Mouse (Mus musculus) embryo, embryonic 11.5 days (tissue): ENCODE measurements around the gene Tmem63a.
"Not testable (repeated sequence)": the region's sequence is repeated elsewhere in the genome, so short reads cannot be mapped to it uniquely, and the experiment has no call there.

ENCODE experiments used
- DNase-seq: peaks from one replicate; pipeline ENCODE4 v3.0.0-alpha.2; 2012; ENCODE audit warnings: low read depth, low spot score

Gene Tmem63a

DNA sequence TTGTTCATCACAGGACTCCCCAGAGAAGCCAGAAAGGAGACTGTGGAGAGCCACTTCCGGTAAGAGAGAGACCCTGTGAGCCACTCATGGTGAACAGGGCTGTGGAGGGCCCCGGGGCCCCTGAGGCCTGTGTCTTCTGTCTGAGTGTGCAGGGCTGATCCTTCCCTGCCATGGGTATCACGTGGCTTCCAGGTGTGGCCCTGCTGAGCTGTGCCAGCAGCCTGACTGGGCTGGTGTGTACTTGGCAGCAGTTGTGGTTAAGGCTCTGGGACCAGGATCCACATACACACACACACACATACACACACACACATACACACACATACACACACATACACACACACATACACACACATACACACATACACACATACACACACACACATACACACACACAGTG is 15.8 kb downstream of the Tmem63a start:
- no peak for DNase-seq

DNA sequence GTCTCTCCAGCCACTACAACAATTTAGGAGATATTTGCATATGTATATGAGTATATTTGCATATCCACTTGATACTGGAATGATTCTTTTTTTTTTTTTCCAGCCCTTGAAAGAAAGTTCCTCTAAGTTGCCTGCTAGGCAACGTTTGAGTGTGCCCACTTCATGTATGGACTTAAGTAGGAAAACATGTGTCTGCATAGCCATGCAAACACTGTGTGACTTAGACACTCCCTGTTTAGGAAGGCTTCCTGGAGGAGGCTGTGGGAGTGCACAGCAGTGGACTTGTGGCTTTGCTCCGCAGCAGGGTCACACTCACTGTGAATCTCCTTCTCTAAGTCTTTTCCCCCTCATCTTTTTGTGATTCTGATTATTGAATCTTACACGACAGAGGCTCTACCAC is 16.7 kb downstream of the Tmem63a start:
- no peak for DNase-seq

DNA sequence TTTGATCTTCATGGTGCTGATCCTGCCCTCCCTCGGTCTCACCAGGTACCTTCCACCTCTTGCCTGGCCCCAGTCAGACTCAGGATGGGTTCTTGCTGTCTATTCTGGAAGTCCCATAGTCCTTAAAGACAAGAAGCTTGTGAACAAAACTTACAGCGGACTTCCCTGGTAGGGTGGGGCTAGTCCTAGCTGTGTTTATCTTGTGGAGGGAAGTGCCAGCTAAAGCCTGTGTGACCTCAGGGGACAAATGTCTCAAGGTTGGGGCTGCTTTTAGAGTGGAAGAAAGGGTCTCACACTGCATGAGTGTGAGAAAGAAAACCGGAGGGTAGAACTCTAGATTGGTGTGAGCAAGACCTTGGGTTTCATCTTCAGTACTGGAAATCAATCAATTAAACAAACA is 23.6 kb downstream of the Tmem63a start:
- DNase-seq = no peak

DNA sequence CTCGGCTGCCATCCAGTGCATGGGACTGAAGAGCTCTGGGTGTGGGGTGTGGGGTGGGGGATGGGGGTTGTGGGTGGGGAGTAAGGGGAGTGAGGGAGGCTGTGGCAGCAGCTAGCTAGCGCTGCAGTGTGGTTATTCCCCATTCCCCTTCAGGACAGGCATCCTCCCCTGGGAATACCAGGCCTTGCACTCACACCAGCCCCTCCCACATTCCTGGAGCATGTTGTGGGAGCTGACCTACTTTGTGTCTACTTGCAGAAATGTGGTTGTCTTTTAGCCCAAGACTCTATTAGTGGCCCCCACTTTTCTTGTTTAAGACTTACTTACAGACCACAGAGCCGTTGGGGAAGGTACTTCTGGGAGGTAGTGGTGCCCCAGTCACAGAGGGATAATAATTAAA is 24.4 kb downstream of the Tmem63a start:
- no peak for DNase-seq

DNA sequence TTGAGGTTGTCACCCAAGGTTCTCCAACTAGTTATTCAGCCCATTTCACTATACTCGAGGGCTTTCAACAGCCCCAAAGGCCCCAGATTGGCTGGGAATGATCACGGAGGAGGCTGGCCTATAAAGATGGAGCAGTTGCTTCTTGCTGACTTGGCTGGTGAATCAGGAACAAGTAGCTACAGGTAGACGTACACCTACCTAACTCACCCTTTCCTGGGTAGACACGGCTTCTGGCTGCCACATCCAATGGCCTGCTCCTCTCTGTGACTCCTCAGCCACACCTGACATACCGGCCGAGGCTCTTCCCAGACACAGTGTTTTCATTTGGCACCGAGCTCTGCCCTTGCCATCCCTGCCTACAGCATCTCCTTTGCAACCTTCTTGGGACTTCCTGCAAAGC is 25.1 kb downstream of the Tmem63a start:
- no peak for DNase-seq

DNA sequence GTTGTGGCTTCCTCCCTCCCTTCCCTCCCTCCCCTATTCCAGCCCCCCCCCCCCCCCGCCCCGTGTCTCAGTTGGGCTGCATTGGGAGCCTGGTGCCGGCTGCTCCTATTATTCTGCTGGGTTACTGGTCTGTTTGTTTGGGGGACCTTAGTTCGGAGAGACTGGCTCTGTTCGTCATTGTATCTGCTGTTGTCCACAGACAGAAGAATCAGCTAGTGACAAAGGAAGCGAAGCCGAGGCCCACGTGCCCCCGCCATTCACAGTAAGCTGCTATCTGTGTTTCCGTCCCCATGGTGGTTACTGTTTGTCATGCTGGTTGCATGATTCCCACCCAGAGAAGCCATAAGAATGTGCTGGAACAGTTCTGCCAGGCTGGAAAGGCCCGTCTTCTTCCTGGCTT is 30.8 kb downstream of the Tmem63a start:
- DNase-seq = no peak

DNA sequence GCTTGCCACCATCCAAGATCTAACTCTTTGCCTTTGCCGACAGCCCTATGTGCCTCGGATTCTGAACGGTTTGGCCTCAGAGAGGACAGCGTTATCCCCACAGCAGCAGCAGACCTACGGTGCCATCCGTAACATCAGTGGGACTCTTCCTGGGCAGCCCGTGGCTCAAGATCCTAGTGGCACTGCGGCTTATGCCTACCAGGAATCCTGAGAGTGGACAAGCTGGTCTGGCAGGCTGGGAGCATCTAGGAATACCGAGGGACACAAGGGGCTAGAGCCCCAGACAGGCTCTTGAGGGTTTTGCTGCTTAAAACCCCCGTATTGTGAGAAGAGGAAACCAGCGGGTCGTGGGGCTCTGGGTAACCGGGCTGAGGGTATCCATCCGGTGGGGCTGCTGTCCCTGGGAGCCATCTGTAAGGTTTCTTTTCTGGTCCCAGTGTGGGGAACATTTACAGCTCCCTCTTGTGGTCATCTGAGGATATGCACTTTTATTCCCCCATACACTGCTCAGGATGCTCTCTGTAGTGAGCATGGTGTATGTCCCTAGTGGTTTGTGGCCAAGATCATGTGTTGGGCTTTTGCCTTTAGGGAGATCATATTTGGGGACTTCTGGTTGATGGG is 32.1 kb downstream of the Tmem63a start:
- peak; percentile 58 for DNase-seq

DNA sequence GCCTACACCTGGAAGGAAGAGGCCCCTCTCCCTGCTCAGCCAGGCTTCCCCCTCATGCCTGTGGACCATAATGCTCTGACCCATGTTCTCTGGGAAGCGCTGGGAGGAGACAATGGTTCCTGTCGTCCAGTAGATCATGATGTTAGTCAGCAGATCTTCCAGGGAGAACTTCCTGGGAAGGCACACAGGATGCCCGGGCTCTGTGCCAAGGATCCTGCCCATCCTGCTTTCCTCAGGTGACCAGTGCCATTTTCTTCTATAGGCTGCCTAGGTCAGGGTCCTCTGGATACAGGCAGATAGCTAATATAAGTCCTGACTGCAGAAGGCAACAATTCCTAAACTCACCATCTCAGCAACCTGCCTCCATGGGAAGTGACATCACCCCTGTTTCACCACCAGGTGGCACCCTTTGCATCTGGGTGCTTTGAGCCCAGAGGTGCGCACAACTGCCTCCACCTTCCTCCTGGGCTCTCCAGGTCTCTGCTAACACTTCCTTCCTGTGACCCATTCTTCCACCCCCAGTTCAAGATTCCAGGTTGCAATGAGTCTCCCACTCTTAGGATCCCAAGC is 34.1 kb downstream of the Tmem63a start:
- no peak for DNase-seq

DNA sequence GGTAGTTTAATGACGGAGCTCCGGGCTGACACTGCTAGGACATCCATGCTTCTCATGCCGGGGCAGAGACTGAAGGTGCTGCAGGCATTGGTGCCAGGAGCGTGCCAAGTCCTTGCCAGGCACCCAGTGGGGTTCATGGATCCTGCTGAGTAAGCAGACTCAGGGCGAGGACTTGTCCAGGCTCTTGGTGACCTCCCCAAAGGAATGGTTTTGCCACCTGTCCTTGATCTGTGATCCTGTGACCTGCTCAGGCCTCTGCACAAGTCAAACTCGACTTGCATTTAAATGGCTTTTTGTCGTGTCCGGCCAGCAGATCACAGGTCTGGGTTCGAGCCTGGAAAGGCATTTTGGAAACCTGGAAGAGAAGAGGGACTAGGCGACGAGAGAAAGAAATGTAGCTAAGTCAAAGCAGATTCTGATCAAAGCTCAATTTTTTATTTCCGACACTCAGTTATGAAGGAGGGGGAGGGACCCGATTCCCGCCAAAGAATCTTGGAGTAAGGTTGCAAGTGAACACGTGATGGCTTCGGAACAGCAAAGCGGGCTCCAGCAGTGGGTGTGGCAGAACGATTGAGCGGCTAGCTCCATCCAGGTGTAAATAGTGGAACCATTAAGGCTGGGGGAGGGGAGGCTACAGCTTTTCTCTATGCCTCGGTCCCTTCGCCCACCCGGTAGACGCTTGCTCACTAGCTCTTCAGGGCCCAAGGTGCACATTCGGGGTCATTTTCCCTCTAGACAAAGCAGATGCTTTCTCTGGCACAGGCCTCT is 37.5 kb downstream of the Tmem63a start:
- DNase-seq = no peak

DNA sequence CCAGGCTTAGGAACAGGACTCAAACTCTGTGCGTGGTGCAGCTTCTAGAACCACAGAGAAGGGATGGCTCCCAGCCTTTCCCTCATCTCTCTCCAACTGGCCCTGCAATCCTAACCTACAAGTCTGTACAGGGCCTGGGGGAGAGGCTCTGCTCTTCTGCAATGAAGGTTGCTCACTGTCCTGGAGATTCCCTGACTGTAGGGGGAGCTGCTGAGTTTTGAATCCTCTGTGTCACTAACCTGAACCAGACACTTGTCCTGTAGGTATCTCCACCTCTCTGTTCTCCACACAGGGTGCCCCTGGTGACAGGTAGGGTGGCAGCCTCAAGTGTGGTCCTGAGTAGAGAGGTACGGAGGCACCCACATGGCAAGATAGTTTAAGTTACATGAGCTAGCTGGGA is 38.3 kb downstream of the Tmem63a start:
- no peak for DNase-seq

DNA sequence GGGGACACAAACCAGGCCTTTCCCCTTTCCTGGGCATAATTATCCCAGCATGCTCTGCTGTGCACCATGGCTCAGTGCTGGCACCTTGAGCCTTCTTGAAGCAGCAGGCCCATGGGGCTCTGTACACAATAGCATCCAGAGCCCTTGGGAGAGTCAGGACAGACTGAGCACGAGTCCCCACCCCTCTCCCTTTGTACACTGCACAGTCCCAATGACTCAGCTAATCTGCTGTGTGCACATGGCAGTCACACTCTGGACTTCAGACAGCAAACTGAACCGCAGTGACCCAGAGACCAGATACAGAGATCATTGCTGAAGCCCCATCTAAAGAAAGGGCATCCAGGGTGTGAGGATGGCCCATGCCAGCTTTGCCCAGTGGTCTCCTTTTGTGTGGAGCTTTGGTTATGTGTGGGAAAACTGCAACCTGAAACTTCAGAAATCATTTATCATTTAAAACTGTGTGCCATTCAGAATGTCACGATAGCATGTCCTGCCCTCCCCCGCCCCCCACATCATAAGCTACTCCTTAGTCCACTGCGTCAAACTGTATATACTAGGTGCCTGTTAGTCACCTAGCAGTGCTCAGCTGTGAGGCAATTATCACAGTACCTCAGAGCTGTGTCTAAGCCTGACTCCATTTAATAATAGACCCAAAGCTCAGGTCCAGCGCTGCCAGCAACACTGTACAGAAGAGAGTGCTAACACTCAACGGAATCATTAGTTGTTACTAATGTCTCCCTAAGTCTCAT is 39.3 kb downstream of the Tmem63a start:
- not testable (repeated sequence) for DNase-seq

DNA sequence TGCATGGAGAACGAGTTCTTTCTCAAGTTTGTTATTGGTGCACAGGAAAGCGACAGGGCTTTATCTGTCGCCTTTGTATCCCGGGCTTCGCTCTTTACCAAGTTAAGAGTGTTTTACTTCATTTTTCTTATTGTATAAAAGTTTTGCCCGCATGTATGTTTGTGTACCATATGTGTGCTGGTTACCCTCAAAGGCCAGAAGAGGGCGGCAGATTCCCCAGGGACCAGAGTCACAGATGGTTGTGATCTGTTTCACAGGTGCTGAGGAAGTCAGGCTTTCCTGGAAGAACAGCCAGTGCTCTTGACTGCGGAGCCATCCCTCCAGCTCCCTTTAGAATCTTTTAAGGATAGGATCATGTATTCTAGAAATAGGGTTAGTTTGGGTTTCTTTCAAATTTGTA is 44.6 kb downstream of the Tmem63a start:
- no peak for DNase-seq

DNA sequence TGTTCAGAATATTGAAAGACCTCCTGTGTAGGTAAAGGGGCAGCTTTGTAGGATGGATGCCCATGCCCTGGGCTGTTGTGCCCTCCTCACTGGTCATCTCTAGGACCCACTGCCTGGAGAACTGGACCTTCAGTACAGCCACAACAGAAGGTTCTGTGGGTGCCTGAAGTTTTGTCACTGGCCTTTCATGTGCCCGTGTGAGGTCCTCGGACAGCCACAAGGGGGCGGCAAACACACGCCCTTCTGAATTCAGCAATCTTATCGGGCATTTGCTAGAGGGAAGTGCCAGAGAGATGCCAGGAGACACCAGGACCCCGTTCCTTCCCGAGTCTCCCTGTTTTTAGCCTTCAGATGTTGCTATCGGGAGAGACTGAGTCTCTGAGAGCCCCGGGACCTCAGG is 45.6 kb downstream of the Tmem63a start:
- peak; percentile 61 for DNase-seq

DNA sequence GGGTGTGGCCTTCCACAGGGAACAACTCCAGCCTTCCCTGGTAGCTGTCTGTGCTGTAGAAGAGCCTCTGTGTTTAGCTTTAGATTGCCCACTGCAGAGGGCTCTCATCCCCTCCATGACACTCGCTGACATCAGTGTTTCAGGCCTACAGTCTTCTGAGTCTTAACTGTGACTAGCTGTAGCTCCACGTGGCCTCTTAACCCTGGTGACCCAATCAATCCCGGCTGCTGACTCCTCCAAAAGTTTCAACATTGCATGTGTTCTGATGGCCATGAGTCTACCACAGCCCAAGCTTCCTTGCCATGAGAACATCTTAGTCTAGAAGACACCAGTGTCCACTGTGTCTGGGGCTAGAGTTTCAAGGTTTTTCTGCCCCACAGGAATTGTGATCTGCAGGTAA is 48.5 kb downstream of the Tmem63a start:
- DNase-seq = no peak

DNA sequence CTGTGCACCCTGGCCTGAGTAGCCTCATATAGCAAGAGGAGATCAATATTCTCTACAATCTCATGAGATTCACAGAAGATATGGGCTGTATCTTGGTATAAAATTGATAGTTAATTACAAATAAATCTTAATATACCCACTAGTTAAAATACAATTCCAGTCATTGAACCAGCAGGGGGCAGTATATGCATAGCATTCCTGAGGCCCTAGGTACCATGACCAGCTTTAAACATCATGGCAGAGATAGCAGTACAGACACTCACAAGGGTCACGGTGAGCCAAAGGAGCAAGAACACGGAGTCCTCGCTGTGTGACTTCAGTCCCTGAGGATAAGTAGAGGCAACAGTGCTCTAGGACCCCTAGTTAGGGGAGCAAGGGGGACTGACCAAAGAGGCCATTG is 50.0 kb downstream of the Tmem63a start:
- peak; percentile 50 for DNase-seq

DNA sequence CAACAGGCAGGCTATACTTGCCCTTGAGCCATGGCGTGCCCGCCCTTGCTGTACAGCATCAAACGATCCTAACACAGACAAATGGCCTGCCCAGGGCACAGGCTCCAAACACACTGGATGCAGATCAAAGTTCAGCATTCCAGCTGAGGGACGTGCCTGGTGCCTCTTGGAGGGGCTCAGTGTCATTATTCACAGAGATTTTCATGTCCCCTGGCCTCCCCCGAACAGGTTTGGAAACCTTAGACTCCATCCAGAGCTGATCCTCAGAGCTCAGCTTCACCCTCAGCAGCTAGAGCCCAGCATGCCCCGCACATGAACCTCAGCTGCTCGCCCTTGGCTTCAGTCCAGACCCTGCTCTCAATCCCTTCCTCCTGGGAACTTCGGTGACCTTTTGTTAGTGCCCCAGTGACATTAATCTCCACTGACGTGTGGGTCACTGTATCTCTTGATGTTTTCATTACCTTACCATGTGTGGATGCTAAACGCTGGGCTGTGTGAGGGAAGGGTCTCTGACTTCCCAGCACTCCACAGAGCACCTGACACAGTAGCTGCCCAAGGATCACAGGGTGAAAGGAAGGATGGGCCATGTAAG is 58.5 kb downstream of the Tmem63a start:
- DNase-seq = no peak

DNA sequence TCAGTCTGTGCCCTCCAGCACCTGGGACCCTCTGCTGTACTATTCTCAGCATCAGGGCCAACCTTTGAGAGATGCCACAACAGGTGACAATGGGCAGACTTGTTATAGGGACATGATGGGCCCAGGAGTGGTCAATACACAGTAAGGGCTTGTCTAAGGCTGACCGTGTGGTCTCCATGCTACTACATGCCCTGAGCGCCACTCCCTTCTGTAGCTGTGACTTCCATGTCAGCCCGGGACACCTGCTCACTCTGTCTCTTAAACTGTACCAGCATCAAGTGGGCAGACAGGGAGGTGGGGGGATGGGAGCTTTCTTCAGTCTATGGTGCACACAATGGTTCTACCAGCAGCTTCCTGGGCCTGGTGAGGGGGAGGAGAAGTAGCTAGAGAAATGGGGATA is 59.1 kb downstream of the Tmem63a start:
- DNase-seq = no peak

DNA sequence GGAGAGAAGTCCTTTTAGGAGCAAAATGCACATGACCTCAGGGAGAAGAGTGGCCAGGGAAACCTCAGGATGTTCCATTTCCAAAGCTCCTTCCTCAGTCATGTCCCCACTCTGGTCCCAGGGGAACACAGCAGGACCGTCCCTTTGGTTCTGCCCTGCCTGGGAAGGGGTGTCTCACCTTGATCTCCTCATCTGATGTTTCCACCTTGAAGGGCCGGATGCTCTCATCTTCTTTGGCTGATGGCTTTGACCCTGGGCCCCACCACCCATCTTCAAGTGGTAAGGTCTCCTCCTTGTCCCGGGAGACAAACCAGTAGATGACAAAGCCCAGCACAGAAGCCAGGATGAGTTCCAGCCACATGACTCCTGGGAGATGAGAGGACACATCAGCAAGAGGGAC is 59.5 kb downstream of the Tmem63a start:
- DNase-seq = no peak

DNA sequence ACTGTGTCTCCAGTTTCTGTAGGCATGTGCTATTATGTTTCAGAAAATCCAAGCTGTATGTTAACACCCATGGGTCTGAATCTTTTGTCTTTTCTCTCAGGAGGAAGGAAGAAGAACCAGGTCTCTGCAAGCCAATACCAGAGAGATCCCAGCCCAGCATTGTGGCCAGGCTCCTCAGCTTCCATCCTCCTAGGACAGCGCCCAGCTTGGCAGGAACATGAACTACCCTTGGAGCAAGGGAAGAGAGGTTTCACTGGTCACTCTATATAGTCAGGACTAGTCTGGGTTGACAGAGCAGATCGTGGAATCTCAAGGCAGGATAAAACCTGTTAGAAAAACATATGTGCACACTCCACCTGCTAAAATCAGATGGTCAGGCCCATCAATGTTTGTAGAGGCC is 61.6 kb downstream of the Tmem63a start:
- DNase-seq = no peak

DNA sequence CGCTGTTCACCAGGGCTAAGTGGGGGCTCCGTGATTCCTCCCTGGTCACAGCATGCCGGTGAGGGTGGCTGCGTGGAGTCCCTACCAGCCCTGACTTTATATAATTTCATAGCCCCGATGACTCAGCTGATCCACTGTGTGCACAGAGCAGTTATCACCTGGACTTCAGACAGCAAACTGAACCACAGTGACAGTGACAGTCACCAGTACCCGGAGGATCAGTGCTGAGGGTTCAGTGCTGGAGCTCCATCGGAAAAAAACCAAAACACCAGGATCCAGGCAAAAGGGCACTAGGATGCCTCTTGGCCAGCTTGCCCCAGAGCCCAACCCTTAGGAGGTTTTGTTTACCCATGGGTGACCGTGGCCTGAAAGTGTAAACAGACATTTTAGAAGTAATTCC is 63.2 kb downstream of the Tmem63a start:
- DNase-seq = no peak

DNA sequence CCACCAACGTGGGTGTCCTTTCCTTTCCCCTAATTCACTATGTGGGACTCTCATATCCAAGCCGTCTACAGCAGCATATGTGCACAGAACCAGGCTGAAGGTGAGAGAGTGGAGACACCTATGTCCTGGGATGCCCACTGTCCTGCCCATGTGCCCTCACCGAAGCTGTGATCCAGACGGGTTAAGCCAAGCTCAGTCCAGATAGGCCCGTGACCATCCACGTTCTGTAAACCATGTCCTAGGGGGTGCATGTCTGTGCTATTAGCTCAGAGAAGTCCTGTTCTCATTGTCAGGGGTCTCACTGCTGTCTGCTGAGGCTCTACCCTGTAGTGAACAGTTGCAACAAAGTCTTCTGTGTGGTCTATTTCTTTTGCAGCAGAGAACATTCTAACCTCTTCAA is 65.7 kb downstream of the Tmem63a start:
- no peak for DNase-seq

DNA sequence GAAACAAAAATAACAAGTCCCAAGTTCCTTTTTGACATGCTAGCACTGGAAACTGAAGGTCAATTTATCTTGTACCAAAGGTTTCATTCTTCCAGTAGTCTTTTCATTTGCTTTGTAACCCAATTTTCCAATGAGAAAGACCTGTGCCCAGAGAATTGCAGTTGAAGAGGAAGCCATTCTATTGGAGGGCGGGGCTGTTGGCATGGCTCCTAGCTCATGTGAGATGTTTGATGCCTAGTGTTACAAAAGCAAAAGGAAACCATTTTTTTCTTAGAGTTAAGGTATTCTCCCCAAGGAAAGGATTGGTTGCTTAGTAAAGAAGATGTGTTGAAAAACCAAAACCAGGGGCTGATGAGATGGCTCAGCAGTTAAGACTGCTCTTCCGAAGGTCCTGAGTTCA is 66.1 kb downstream of the Tmem63a start:
- no peak for DNase-seq
